Mouse (Mus musculus) adrenal gland, adult 8-10 months (tissue): ENCODE measurements around the gene Tlnrd1. TPM values are rescaled to one million over a fixed set of nuclear protein-coding genes. Genes with fewer than 3 reads are reported as not detected.

Experiments used
- DNase-seq: peaks from one replicate; pipeline ENCODE4 v3.0.0; 2022
- total RNA-seq, 4 experiments: library from RNA; stranded (reverse); gene quantifications; 2 replicates each; pipeline ENCODE4 v1.2.4; 2022

Tlnrd1 gene
- total RNA-seq, 4 experiments from 2014 or later = 14.9 to 17.2 (median 15.9) TPM

DNA sequence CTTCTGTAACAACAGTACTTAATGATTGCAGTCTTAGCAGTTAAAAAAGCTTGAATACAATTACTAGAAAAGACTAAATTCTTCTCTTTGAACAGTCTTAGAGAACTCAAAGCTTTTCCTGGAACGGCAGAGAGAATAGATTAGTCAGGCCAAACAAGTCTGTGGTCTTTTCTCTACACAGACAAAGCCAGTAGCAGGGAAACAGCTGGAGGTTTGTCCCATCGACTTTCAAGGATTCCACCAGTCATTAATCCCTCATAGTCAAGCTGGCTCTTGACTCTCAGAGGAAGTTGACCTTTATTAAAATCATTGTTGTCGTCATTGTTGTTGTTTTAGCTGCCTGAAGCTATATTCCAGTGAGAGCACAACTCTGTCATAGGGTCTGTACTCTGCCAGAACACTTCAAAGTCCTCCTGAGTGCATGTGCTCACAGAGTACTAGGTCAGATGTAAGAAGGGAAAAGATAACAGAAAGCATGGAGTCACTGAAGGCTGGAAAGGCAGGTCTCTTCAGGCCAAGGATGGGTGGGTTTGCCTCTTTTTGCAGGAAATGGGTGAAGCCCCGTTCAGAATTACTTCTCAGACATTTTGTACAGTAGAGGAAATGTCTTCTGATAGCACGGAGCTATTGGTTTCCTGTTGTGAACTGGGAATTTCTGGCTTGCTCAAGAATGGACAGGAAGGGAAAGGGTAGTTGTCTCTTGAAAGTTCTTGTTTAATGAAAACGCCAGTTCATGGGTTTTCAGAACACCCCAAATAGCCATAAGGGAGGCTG lies 41.4 kb downstream of the Tlnrd1 start:
- DNase-seq = no peak

DNA sequence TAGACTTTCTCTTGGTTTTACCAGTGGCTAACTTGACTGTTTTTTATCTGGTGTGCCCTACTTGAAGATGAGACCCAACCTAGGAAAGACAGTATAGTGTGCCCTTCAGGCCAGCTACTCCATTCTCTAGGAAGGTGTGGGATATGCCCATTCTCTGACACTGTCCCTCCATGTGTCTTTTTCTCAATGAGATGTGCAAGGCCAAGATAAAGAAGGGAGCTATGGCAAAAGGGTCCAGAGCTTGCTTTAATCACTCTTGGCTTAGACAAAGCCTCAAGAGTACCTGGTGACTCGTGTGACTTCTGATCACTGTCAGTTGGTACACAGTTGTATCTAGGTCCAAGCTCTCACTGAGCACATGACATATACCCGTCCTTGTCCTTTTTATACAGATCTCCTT lies 44.0 kb downstream of the Tlnrd1 start:
- DNase-seq = no peak

- DNase-seq = no peak
These were observed 45.4 kb downstream of the Tlnrd1 start for GRCm38 (mm10) chr7:83838525-83839224.

Other genes with a start within 250 kb of the Tlnrd1 start
- 1 to 10 TPM; 4.9 to 9.2 (median 6.5) TPM for gene Il16, start 138.6 kb downstream of the Tlnrd1 start, total RNA-seq
- gene Cfap161, start 89.4 kb downstream of the Tlnrd1 start, total RNA-seq = 1 to 10 TPM in 2 of 4 experiments, under 1 TPM in 2; 0.44 to 2.1 (median 1.2) TPM
- 100 to 1,000 TPM; 109 to 131 (median 117) TPM for gene Mesd, start 161 bp upstream of the Tlnrd1 start, total RNA-seq
- gene Cemip, start 202.2 kb upstream of the Tlnrd1 start, total RNA-seq = 1 to 10 TPM in 2 of 4 experiments, under 1 TPM in 2; 0.77 to 1.4 (median 1.0) TPM